Mouse (Mus musculus): ENCODE results near the gene Fbxo10.
"Not testable (repeated sequence)": the region's sequence is repeated elsewhere in the genome, so short reads cannot be mapped to it uniquely, and the experiment has no call there.

Gene Fbxo10

DNA sequence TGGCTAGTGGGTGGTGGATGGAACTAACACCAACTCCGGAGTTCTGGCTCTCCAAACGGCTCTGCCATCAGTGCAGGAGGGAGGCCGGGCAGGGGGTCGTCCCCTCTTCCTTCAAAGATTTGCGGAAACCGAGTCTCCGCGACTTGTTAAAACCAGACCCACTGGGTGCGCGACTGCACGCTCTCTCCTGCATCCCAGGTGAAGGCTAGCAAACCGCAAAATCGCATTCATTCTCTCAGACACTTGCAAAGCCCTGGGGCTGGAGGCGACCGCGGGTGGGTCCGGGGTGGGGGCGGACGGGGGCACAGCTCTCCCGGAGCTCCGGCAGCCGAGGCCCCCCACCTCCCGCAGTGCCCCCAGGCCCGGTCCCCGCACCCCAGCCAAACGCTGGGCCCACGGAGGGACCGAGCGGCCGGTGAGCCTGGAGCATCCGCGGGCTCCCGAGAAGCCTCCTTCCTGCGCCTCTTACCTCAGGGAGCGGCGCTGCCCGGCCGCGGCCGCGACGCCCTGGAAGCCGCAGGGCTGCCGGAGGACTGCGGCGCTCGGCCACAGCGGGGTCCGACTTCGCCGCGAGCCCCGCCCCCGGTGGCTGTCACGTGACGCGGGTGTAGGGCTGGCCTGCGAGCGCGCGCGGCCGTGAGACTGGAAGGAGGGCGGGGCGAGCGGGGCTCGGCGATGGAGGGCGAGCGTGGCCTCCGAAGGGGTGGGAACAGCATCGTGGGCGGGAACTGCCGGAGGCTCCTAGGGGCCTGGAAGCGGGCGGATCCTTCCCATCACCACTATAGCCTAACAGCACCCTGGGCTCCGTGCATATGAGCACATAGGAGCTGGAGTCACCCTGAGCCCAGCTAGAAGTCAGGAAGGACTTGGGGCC, at the start of gene Fbxo10:
Gene Fbxo10 (minus strand): TSS at position 584 of the 874 bp plus-strand sequence.
- peak; percentile 96 for DNase-seq

DNA sequence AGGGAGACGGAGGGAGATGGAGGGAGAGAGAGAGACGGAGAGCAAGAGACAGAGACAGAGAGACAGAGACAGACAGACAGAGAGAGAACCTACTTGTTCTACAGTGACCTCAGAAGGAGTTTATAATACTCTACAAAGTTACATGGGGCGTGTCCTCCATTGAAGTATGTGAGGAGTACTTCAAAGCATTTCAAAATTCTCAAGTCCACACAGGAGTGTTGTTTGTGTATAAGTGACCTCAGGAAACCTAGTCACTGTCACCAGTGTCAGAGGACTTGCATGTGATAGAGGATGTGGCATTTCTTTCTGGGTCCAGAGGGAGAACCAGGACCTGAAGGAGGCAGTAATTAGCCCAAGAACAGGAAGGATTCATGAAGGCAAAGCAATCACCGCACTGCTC, 46.6 kb upstream of the Fbxo10 start:
- no peak for DNase-seq

DNA sequence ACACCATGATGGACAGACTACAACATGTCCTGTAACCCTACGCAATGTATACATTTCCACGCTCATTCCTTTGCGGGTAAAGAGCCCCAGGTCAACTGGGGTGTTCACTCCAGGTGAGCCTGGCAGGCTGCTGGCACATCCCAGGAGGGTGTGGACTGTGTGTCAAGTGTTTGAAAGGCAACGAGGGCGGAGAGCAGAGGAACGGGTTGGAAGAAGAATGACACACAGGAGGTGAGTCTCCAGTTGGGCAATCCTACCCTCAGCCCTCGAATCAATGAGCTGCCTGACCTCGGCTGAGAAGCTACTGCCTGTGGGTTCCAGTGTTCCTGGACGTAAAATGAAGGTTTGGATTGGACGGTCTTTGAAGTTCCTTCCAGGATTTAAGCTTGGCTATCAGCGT, 36.9 kb upstream of the Fbxo10 start:
- no peak for DNase-seq

DNA sequence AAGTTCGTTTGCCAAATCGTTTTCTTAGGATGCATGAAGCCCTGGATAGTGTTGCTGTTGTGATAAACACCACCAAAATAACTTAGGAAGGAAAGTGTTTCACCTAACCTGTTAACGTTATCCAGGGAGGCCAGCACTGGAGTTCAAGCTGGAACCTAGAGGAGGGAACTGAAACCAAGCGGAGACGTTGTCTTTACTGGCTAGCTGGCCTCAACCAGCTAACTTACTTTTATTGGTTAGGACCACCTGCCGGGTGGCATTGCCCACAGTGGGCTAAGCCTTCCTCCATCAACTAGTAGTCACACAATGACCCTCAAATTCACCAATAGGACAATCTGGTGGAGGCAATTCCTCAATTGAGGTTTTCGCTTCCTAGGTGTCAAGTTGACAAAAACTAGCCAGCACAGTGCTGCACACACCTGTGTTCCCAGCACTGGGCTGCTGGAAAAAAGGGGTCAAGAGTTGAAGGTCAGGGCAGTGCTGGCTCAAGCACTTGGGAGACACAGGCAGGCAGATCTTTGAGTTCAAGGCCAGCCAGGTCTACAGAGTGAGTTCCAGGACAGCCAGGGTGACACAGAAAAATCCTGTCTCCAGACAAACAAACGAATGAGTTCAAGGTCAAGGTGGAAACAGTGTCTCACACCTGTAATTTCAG, 24.2 kb upstream of the Fbxo10 start:
- no peak for DNase-seq

DNA sequence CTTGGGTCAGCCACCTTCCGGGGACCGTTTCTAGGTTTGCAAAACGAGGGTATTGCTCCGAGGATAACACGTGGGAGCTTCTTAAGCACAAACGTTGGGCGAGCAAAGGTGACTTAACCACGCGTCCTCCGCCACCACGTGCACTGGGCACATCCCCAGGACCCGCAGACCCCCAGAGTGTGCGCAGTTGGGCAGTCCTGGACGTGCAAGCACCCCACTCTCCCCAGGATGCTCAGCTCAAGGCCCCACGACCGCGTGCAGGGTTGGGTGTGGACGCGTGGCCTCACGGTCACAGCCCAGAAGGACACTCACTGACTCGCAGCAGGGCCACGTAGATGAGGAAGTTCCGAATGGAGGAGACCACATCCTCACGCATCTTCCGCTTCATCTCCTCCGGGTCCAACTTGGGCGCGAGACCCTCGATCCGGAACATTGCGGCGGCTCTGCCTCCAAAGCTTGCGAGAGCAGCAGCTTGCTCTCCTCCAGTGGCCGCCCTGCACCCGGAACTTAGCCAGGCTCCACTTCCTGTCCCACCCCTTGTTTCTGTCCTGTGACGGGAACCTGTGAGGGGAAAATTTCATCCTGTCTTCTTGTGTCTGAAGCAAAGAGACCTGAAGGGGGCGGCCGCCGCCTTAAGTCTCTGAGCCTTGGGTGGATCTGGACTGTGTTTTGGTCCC, 23.3 kb upstream of the Fbxo10 start, which contains the start of gene Tomm5:
Gene Tomm5 (minus strand): TSS at position 514 of the 677 bp plus-strand sequence.
- DNase-seq = peak; percentile 95

DNA sequence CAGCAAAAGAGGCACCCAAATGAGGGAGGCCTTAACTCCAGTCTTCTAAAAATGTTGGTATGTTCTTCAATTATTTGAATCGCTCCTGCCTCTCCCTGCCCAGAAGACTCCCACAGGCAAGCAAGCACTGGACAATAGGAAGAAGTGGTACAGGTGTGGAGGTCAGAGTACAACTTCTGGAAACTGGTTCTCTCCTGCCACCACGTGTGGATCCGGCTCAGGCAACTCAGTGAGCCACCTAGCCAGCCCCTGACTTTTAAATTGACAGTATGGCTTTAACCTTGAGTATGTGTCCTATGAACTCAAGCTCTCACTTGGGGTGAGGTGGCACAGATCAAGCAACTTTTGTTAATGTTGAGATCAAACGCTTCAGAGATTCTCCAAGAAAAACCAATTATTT, 22.7 kb upstream of the Fbxo10 start:
- DNase-seq = no peak

DNA sequence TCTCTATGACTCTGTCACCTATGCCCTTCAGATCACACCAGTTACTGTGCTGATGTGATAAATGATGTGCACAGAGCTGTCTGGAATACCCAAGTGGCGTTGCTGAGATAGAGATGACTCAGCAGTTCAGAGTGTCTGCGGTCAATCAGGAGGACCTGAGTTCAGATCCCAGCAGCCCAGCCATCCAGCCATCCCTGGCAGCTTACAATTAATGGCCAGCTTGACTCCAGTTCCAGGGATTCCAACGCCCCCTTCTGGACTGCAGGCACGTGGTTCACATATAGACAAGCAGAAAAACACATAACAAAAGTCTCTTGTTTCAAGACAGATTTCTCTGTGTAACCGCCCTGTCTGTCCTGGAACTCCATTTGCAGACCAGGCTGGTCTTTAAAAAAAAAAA, 22.0 kb upstream of the Fbxo10 start:
- no peak for DNase-seq

DNA sequence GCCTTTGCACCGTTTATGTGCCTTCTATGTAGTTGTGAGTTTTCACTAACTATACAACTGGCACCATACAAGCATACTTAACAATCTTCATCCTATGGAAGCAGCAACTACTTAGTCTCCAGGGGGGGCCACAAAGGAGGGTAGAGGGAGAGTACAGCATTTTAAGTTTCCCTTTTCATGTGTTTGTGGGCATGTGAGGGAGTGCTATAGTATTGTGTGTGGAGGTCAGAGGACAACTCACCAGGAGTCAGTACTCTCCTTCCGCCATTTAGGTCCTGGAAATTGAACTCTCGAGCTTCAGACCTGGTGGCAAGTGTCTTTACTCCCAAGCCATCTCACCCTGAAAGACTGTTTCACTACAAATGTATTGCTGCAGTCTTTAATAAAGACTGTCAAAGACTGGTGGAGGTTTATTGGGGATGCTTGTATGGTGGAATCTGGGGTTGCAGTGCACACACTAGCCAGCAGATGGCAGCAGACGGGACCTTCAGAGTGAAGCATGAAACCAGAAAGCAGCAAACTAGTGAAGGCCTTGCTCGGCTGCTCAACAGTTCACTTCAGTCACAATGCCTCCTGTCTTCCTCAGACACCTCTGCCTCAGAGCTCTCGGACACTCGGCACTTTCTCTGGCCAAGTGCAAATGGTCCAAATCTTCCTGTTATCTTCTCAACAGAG, 12.9 kb upstream of the Fbxo10 start:
- peak; percentile 71 for DNase-seq

DNA sequence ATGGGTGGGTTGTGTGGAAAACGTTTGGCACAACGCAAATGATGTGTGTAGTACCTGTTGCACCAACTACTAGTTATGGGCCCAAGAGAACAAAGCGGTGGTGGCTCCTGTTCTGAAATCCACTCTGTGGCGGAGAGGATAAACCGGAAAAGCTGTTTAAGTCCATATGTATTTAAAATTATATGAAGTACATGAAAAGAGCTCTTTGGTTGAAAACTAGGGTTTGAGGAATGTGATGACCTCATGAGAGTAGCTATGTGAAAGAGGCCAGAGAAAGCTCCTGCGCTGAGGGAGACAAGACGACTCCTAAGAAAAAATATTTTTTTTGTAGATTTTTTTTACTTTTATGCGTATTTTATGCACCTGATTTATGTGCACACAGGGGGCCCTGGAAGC, 489 bp upstream of the Fbxo10 start:
- DNase-seq = no peak

DNA sequence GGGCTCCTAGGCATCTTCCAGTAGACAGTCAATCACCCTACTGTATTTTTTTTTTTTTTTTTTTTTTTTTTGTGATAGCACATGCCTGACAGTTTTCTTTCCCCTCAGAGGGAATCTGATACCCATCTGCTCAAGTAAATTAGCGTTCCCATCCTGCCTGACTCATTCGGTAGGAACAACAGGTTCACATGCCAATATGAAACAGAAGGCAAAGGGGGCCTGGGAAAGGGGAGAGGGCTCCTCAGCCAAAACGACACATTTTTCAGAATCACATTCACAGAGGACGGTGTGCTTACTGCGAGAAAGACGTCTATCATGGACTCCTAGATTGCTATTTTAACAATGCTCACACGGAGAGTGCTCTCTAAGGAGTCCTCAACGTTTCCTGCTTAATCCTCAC, 917 bp downstream of the Fbxo10 start:
- no peak for DNase-seq

DNA sequence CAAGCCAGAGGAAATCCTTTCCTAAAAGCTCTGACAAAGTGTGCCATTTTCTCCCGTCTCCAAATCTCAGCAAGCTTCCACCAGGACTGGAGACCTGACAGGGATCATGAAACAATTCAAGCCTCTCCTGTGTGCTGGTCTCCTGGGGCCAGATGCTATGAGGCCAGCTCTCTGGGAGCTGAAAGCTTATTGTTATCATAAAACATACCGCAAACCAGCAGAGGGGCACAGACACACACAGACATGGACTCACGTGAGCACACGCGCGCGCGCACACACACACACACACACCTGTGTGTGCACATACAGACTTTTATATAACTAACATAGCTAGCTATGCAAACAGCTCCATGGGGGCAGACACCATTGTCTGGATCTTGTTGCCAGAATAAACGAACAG, 1.5 kb downstream of the Fbxo10 start:
- no peak for DNase-seq

DNA sequence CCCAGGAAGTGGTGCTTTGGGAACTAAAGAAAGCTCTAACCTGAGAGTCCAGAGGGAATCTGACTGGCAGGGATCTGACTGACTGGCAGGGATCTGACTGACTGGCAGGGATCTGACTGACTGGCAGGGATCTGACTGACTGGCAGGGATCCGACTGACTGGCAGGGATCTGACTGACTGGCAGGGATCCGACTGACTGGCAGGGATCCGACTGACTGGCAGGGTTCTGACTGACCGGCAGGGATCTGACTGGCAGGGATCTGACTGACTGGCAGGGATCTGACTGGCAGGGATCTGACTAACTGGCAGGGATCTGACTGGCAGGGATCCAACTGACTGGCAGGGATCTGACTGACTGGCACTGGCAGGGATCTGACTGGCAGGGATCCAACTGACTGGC, 3.4 kb downstream of the Fbxo10 start:
- not testable (repeated sequence) for DNase-seq

DNA sequence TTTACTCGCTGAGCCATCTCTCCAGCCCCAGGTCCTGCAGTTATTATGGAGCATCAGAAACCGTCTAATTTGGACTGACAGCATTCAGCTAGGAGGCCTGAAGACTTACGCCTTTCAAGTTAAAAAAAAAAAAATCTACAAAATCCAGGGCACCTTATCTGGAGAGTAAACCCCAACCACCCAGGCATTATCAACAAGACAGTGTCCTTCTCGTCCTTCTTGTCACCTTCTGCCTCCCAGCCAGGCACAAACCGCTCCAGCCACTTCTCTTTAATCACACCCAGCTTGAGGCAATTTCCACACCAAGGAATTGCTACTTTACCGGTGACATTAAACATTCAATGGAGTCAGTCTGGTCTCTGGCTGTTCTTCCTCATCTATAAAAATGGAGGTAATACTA, 10.9 kb downstream of the Fbxo10 start:
- no peak for DNase-seq

DNA sequence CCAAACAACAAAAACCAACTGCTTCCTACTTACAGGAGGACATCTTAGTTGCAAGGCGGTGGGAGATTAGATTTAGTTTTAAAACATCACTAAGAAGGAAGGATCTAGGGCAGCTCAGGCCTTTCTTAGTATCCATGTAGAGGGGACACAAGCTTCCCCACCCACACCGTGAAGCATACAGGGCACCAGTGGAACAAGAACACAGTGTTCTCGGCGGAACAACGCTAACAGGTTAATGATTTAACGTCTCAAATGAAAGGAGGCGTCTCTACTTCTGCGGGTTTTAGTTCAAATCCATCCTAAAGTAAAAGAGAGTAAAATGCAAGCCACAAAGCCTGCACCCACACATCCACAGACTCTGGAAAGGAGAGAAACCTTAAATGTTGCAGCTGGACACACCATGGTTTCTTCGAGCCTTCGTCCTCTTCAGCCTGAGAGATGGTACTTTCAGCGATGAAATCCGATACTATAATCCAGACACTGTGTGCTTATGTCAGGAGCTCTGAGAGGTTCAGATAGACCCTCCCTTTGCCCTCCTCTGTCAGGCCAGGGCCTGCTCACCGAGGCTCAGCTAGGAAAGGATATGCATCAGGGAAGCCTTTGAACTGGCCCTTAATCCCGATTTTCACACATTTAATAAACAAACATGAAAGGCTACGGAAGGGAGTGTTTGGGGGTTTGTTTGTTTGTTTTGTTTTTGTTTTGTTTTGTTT, 12.0 kb downstream of the Fbxo10 start:
- no peak for DNase-seq

DNA sequence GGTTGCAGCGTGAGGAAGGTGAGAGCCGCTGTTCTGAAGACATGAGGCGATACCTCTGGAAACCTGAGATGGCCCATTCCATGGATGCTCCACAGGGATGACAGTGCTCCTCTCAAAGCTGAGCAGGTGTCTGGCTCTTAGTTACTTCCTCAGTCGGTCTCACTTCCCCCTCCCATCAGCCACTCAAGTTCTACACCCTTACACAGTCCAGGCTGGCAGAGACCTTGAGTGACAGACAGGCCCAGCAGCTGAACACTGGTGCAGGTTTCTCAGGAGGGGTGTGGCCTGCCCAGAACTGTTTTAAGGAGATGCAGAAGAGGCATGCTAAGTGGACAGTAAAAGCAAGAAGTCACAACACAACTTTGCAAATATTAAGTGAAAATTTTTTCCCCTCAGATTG, 16.7 kb downstream of the Fbxo10 start:
- DNase-seq = no peak

DNA sequence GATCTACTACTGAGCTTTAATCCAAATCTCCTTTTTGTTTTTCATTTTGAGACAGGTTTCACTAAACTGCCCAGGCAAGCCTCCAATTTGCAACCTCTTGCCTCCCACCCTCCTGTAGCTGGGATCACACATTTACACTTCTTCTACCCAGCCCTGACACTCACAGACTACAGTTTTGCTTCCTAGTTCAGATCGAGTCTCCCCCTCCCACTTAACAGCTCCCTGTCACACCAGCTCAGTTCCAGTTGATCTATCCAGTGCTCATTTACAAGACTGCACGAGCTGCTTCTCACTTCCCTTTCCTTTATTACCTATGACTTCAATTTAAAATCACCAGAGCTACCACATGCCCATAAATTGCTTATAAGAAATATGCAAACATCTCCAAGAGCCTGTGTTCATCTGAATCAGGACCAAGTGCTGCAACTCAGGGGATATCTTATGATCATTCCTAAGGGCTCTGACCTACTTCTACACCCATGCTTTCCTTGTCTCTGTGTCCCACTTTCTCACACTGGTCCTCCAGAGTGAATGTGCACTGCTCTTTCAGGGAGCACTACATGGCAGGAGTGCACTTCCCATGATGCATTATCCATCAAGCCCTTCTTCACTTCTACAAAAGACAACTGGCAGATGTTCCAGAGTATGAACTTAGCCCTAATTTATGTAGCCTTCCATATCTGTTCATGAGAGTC, 18.2 kb downstream of the Fbxo10 start:
- DNase-seq = no peak

DNA sequence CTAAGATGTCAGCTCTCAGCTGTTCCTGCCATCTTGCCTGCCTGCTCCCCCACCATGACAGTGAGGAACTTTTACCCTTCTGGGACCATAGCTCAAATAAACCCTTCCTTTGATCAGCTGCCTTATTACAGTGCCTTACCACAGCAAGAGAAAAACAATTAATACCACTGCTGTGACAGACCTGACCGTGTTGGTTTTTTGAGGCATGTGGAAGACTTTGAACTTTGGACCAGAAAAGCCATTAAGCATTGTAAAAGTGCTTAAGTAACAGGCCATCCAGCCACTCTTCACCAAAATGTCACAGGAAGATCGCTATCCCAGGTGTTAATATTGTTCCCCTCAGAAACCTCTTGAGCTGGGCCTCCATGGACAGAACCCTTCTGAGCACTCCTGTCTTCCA, 19.8 kb downstream of the Fbxo10 start:
- no peak for DNase-seq

DNA sequence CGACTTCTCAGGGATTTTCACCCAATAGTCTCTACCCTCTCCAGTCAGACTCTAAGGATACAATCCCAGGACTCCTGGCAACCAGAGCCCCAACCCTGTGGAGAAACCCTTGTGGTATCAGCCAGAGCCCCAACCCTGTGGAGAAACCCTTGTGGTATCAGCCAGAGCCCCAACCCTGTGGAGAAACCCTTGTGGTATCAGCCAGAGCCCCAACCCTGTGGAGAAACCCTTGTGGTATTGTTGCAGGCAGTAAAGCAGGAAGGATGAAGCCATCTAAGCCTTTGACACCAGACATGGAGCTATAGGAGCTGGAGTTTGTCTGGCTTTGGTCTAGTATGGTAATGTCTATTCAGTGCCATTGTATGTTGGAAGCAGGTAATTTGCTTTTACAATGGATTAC, 20.6 kb downstream of the Fbxo10 start:
- not testable (repeated sequence) for DNase-seq

DNA sequence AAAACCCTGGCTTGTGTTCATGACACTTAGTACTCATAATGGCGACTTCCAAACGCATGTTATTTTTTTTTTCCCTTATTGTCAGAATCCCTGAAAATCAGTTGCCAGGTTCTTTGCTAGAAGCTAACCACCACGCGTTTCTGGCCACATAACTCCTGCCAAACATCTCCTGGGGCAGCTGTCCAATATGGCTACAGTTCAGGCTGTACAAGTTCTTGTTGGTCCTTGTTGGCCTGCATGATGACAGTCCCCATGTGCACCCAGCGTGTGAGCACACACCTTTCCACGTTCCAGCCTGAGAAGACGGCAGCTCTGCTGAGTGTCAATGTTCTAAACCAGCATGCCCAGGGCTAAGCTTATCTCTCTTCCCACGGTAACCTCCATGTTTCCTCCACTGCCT, 29.0 kb downstream of the Fbxo10 start:
- DNase-seq = no peak

DNA sequence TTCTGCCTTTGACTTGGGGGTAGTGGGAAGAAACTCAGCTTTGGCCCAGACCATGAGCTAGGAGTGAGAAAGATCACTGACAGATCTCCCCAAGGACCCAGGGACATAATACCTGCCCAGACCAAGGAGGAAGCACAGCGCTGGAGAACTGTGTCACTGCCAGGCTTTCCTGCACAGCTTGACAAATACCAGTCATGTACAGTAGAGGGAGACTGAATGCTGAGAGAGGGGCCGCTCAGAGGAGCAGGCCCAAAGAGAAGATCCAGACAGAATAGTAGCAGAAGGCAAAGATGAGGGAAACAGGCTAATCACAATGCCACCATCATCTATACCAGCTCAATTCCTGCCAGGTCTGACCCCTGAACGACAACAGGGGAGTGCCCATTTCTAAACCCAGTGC, 29.5 kb downstream of the Fbxo10 start:
- peak; percentile 14 for DNase-seq

DNA sequence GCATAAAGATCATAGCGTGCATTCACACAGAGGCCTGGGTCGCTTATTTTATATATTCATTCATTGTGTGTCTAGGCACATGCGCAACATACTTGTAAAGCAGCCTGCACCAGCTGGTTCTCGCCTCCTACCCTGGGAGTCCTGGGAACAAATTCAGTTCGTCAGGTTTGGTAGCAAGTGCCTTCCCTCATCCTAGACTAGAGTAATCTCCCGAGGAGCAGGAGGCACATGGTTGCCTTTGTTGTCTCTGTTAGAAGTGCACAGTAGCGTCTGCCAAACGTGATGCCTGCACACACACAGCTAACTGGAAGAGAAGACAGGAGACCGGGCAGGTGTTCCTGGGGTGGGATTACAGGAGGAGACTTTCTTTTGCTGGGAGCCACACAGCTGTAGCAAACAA, 36.4 kb downstream of the Fbxo10 start:
- DNase-seq = no peak

DNA sequence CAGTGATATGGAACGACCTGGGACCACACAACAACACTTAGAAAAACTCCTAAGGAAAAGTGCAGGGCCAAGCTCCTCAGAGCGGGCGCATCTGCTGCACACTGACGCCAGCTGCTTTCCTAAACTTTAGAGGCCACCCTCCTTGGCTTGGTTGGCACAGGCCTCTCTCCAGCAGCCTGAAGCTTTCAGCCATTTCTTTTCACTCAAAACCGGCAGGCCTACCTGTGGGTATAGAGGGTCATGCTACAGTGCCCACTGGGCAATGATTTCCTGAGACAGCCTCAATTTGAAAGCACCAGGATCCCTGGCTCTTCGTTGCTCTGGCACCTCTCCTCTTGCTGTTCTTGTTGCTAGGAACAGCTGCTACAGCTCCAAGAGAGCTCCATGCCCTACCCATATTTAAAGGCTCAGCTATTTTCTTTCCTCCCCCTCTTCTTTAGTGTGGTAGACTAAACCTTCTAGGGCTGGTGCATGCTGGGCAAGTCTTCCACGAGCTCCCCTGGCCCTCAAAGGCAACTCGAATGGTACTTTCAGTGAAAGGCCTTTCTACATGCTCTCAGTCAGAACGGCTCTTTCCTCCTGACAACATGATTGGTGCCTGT, 37.0 kb downstream of the Fbxo10 start:
- DNase-seq = no peak
